ENCODE assay signal across 16 mouse cellular contexts in the genomic region with DNA sequence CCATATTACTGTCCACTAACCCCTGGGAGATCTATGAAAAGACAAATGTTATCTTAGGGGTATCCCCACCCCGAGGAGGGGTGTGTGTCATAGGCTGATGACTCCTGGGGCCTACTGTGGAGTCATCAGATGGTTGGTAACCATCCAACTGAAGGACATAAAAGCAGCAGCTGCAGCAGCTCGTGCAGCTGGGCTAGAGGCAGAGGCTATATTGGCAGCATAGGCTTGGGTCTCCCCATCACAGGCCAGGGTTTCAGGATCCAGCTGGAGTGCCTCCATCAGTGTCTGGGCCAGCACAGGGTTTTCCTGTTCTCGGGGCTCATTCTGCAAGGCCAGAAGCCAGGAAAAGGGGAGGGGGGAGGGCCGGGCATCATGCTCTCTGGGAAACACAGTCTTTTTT.
DNase-seq lines count a peak whose midpoint lies in the region; ATAC-seq lines count a peak whose summit lies in the region.
"Had no signal": no experiment of that assay in that cellular context is flagged by ENCODE, and none has a peak within 500 bp of the region (broad histone marks: within the 10 kb centered on the region; RNA-seq: fewer than 3 reads in every experiment).

No protein-coding gene starts in this region.

- H3K4me2 ChIP-seq in heart, embryonic 11.5 days: no peak overlapping the region
- H3K4me2 ChIP-seq: hindbrain, embryonic 12.5 days; liver, embryonic 15.5 days; midbrain, embryonic 13.5 days had no signal

- no peaks in the 10 kb centered on the region for H3K9me3 ChIP-seq in heart, embryonic 11.5 days (replicated peaks; ENCODE audit: control insufficient read depth, low read length)
- H3K9me3 ChIP-seq: forebrain, embryonic 10.5 days; hindbrain, embryonic 12.5 days; liver, embryonic 15.5 days; midbrain, embryonic 13.5 days had no signal

- H3K27me3 ChIP-seq in heart, embryonic 11.5 days (ENCODE audit: control insufficient read depth, insufficient read depth, low read length): peaks cover 19% of the 10 kb centered on the region; the same call in 1 of the 2 replicates

- no peaks in the 10 kb centered on the region for H3K36me3 ChIP-seq in heart, embryonic 11.5 days (ENCODE audit: control insufficient read depth, insufficient read depth, low read length)
- H3K36me3 ChIP-seq: forebrain, embryonic 10.5 days; hindbrain, embryonic 12.5 days; liver, embryonic 15.5 days; midbrain, embryonic 13.5 days had no signal

- ATAC-seq in heart, embryonic 11.5 days (replicated peaks; ENCODE audit: insufficient number of reproducible peaks, low FRiP score, low TSS enrichment): no peak
- ATAC-seq: midbrain, embryonic 13.5 days; Patski had no signal

- no peak overlapping the region for H3K4me3 ChIP-seq in heart, embryonic 11.5 days (ENCODE audit: low read depth, low read length)
- H3K4me3 ChIP-seq: forebrain, embryonic 10.5 days; hindbrain, embryonic 12.5 days; liver, embryonic 15.5 days; midbrain, embryonic 13.5 days had no signal

- WGBS in heart, embryonic 11.5 days (ENCODE audit: insufficient replicate concordance): 62% methylated on average over 4 of the region's 4 CpGs

- no peak overlapping the region for H3K9ac ChIP-seq in heart, embryonic 11.5 days (ENCODE audit: low read depth, low read length)
- H3K9ac ChIP-seq: hindbrain, embryonic 12.5 days; liver, embryonic 15.5 days; midbrain, embryonic 13.5 days had no signal

- no peaks in the 10 kb centered on the region for H3K4me1 ChIP-seq in heart, embryonic 11.5 days (ENCODE audit: control insufficient read depth, insufficient read depth, low read length)
- H3K4me1 ChIP-seq: forebrain, embryonic 10.5 days; hindbrain, embryonic 12.5 days; midbrain, embryonic 13.5 days had no signal

- peak; percentile 92 for DNase-seq in heart, adult 11 months
- DNase-seq in kidney, postnatal 4 days: peak; percentile 46 to 50
- no peak for DNase-seq in kidney, adult 8-10 months
- peak; percentile 9 for DNase-seq in right cerebral cortex, adult 18-20 months
- no peak for DNase-seq in right cerebral cortex, postnatal 36 days (ENCODE audit: low spot score in 2 of 2)
- DNase-seq in skeletal muscle tissue, adult 2 months (ENCODE audit: low read depth, low spot score): peak; percentile 15
- DNase-seq in adrenal gland, adult 2 months: no peak
- DNase-seq: adrenal gland, adult 8-10 months; embryo, embryonic 11 days; thymus, adult 18-20 months had no signal

- no peak overlapping the region for H3K27ac ChIP-seq in heart, embryonic 11.5 days (ENCODE audit: low read depth, low read length)
- H3K27ac ChIP-seq: forebrain, embryonic 10.5 days; hindbrain, embryonic 12.5 days; liver, embryonic 15.5 days; midbrain, embryonic 13.5 days had no signal

Comparison
In these comparisons a context has a peak if more than half of its experiments do, and no peak if none do; other contexts are left out.
1. DNase-seq: peak in heart, adult 11 months (single experiment), kidney, postnatal 4 days (2 of 2), right cerebral cortex, adult 18-20 months (single experiment) and skeletal muscle tissue, adult 2 months (single experiment); none in kidney, adult 8-10 months (0 of 2), right cerebral cortex, postnatal 36 days (0 of 2) and adrenal gland, adult 2 months (single experiment).